Mouse (Mus musculus): ENCODE data around the gene Efnb3. TPM values are rescaled to one million over a fixed set of nuclear protein-coding genes. Genes with fewer than 3 reads are reported as not detected.

Gene Efnb3
- polyA plus RNA-seq, 1 experiment from 2014 or later, result 56.2 TPM

GRCm38 (mm10) chr11:69582230-69582805 is 22.3 kb upstream of the Efnb3 start:
- H3K4me2 ChIP-seq, result peak overlapping the region; percentile 80
- H3K9ac ChIP-seq, result peak overlapping the region; percentile 93
- H3K4me1 ChIP-seq, result peaks cover 43% of the 10 kb centered on the region
- peaks cover 35% of the 10 kb centered on the region for H3K36me3 ChIP-seq
- H3K27me3 ChIP-seq (replicated peaks), result no peaks in the 10 kb centered on the region
- peak overlapping the region; percentile 85 for H3K4me3 ChIP-seq
- 55% methylated on average over 9 of the region's 9 CpGs for WGBS
- ATAC-seq (ENCODE audit: extremely low read depth, insufficient number of reproducible peaks, low FRiP score, low TSS enrichment), result no peak
- H3K9me3 ChIP-seq, result no peaks in the 10 kb centered on the region
- H3K27ac ChIP-seq (replicated peaks), result peak overlapping the region; percentile 96; the same call in 1 of the 2 replicates

GRCm38 (mm10) chr11:69581814-69582213 is 21.8 kb upstream of the Efnb3 start:
- no peak for ATAC-seq (ENCODE audit: extremely low read depth, insufficient number of reproducible peaks, low FRiP score, low TSS enrichment)
- Histone ChIP-seq H3K36me3 (peaks cover 35% of the 10 kb centered on the region), H3K4me3 (peak overlapping the region; percentile 85), H3K4me2 (peak overlapping the region; percentile 80), H3K27me3 (replicated peaks) (no peaks in the 10 kb centered on the region), H3K9ac (peak overlapping the region; percentile 93), H3K4me1 (peaks cover 48% of the 10 kb centered on the region), H3K9me3 (no peaks in the 10 kb centered on the region), H3K27ac (replicated peaks) (peak overlapping the region; percentile 96)
- WGBS, result 1% methylated on average over 8 of the region's 8 CpGs

GRCm38 (mm10) chr11:69581147-69581688 is 21.2 kb upstream of the Efnb3 start:
- Histone ChIP-seq H3K9me3 (no peaks in the 10 kb centered on the region), H3K27me3 (replicated peaks) (no peaks in the 10 kb centered on the region), H3K4me2 (peak overlapping the region; percentile 80), H3K9ac (peak overlapping the region; percentile 93), H3K36me3 (peaks cover 34% of the 10 kb centered on the region), H3K4me1 (peaks cover 50% of the 10 kb centered on the region), H3K4me3 (peak overlapping the region; percentile 85), H3K27ac (replicated peaks) (peak overlapping the region; percentile 96)
- peak; percentile 62 for ATAC-seq (ENCODE audit: extremely low read depth, insufficient number of reproducible peaks, low FRiP score, low TSS enrichment)
- WGBS, result under 1% methylated on average over 36 of the region's 36 CpGs

- Histone ChIP-seq H3K9me3 (no peaks in the 10 kb centered on the region), H3K4me2 (peak overlapping the region; percentile 80), H3K9ac (peak overlapping the region; percentile 93), H3K27ac (replicated peaks) (peak overlapping the region; percentile 96), H3K27me3 (replicated peaks) (no peaks in the 10 kb centered on the region), H3K4me3 (peak overlapping the region; percentile 85), H3K4me1 (peaks cover 44% of the 10 kb centered on the region), H3K36me3 (peaks cover 38% of the 10 kb centered on the region)
- WGBS, result under 1% methylated on average over 25 of the region's 25 CpGs
- ATAC-seq (ENCODE audit: extremely low read depth, insufficient number of reproducible peaks, low FRiP score, low TSS enrichment), result no peak
These were observed 20.7 kb upstream of the Efnb3 start for GRCm38 (mm10) chr11:69580572-69581146.

- WGBS, result under 1% methylated on average over 13 of the region's 13 CpGs
- Histone ChIP-seq H3K36me3 (peaks cover 39% of the 10 kb centered on the region), H3K27ac (replicated peaks) (peak within 1 kb of the TSS; percentile 96), H3K4me3 (peak within 1 kb of the TSS; percentile 85), H3K4me1 (peaks cover 39% of the 10 kb centered on the region), H3K27me3 (replicated peaks) (no peaks in the 10 kb centered on the region), H3K9ac (peak within 1 kb of the TSS; percentile 93), H3K4me2 (peak within 1 kb of the TSS; percentile 80), H3K9me3 (no peaks in the 10 kb centered on the region)
- peak; percentile 25; the same call in 1 of the 2 replicates for ATAC-seq (ENCODE audit: extremely low read depth, insufficient number of reproducible peaks, low FRiP score, low TSS enrichment)
These were observed 20.1 kb upstream of the Efnb3 start, which contains the start of the genes Wrap53 and Trp53 for GRCm38 (mm10) chr11:69580091-69580514. Gene Wrap53 (minus strand): TSS chr11:69580255. Gene Trp53 (plus strand): TSS chr11:69580359.

GRCm38 (mm10) chr11:69579128-69580017 is 19.4 kb upstream of the Efnb3 start:
- Histone ChIP-seq H3K4me2 (peak overlapping the region; percentile 80), H3K27me3 (replicated peaks) (no peaks in the 10 kb centered on the region), H3K36me3 (peaks cover 36% of the 10 kb centered on the region), H3K9me3 (no peaks in the 10 kb centered on the region), H3K4me3 (peak overlapping the region; percentile 85), H3K27ac (replicated peaks) (peak overlapping the region; percentile 96), H3K9ac (peak overlapping the region; percentile 93), H3K4me1 (peaks cover 36% of the 10 kb centered on the region)
- peak; percentile 84 for ATAC-seq (ENCODE audit: extremely low read depth, insufficient number of reproducible peaks, low FRiP score, low TSS enrichment)
- under 1% methylated on average over 39 of the region's 39 CpGs for WGBS

- Histone ChIP-seq H3K27ac (replicated peaks) (peak overlapping the region; percentile 70; the same call in 1 of the 2 replicates), H3K4me2 (peak overlapping the region; percentile 80), H3K4me3 (peak overlapping the region; percentile 85), H3K9ac (peak overlapping the region; percentile 92), H3K4me1 (peaks cover 36% of the 10 kb centered on the region), H3K27me3 (replicated peaks) (no peaks in the 10 kb centered on the region), H3K36me3 (peaks cover 35% of the 10 kb centered on the region), H3K9me3 (no peaks in the 10 kb centered on the region)
- no peak for ATAC-seq (ENCODE audit: extremely low read depth, insufficient number of reproducible peaks, low FRiP score, low TSS enrichment)
- 10% methylated on average over 15 of the region's 15 CpGs for WGBS
These were observed 18.3 kb upstream of the Efnb3 start for GRCm38 (mm10) chr11:69578301-69578700.

- 52% methylated on average over 5 of the region's 5 CpGs for WGBS
- no peak for ATAC-seq (ENCODE audit: extremely low read depth, insufficient number of reproducible peaks, low FRiP score, low TSS enrichment)
These were observed 16.3 kb upstream of the Efnb3 start for GRCm38 (mm10) chr11:69576307-69576706.

GRCm38 (mm10) chr11:69575220-69575619 is 15.2 kb upstream of the Efnb3 start:
- Histone ChIP-seq H3K4me2 (no peak overlapping the region), H3K4me3 (no peak overlapping the region), H3K27me3 (replicated peaks) (no peaks in the 10 kb centered on the region), H3K9ac (no peak overlapping the region), H3K4me1 (peaks cover 22% of the 10 kb centered on the region), H3K36me3 (peaks cover 59% of the 10 kb centered on the region), H3K9me3 (no peaks in the 10 kb centered on the region), H3K27ac (replicated peaks) (no peak overlapping the region)
- 57% methylated on average over 3 of the region's 3 CpGs for WGBS
- no peak for ATAC-seq (ENCODE audit: extremely low read depth, insufficient number of reproducible peaks, low FRiP score, low TSS enrichment)

More at GRCm38 (mm10) chr11:69576307-69576706, 16.3 kb upstream of the Efnb3 start:
- Histone ChIP-seq H3K9me3 (no peaks in the 10 kb centered on the region), H3K27me3 (replicated peaks) (no peaks in the 10 kb centered on the region), H3K9ac (peak overlapping the region; percentile 8; the same call in 1 of the 2 replicates), H3K36me3 (peaks cover 48% of the 10 kb centered on the region), H3K27ac (replicated peaks) (no peak overlapping the region), H3K4me2 (no peak overlapping the region), H3K4me1 (peaks cover 22% of the 10 kb centered on the region), H3K4me3 (no peak overlapping the region)

GRCm38 (mm10) chr11:69565131-69565530 is 5.1 kb upstream of the Efnb3 start:
- Histone ChIP-seq H3K36me3 (peaks cover 73% of the 10 kb centered on the region), H3K9ac (no peak overlapping the region), H3K4me3 (no peak overlapping the region), H3K4me2 (no peak overlapping the region), H3K27me3 (replicated peaks) (peaks cover 16% of the 10 kb centered on the region; the same call in 1 of the 2 replicates), H3K9me3 (no peaks in the 10 kb centered on the region), H3K4me1 (peaks cover 38% of the 10 kb centered on the region), H3K27ac (replicated peaks) (no peak overlapping the region)
- no peak for ATAC-seq (ENCODE audit: extremely low read depth, insufficient number of reproducible peaks, low FRiP score, low TSS enrichment)
- WGBS, result 69% methylated on average over 8 of the region's 8 CpGs

- peaks cover 44% of the 10 kb centered on the region for H3K4me1 ChIP-seq
- no peak overlapping the region for H3K4me2 ChIP-seq
- no peaks in the 10 kb centered on the region for H3K9me3 ChIP-seq
- peaks cover 66% of the 10 kb centered on the region for H3K36me3 ChIP-seq
- WGBS, result 66% methylated on average over 3 of the region's 3 CpGs
- H3K4me3 ChIP-seq, result no peak overlapping the region
- H3K27me3 ChIP-seq (replicated peaks), result peaks cover 16% of the 10 kb centered on the region; the same call in 1 of the 2 replicates
- ATAC-seq (ENCODE audit: extremely low read depth, insufficient number of reproducible peaks, low FRiP score, low TSS enrichment), result no peak
- H3K9ac ChIP-seq, result no peak overlapping the region
- H3K27ac ChIP-seq (replicated peaks), result no peak overlapping the region
These were observed 4.4 kb upstream of the Efnb3 start for GRCm38 (mm10) chr11:69564391-69564790.
